Mouse (Mus musculus) kidney, embryonic 15.5 days (tissue): ENCODE measurements around the gene Rbfox1. TPM values are rescaled to one million over a fixed set of nuclear protein-coding genes. Genes with fewer than 3 reads are reported as not detected.
A peak's percentile ranks its signal among the peaks of the same experiment; 100 is the strongest.

Source experiments
- ATAC-seq: fragments of 200-750 bp; cut with Nextera tagmentation; replicated peaks from 2 replicates; pipeline ENCODE4 v1.8.0; 2017; ENCODE audit warnings: moderate TSS enrichment; ENCODE audit not compliant: low FRiP score
- H3K27ac ChIP-seq: fragments of 300-500 bp; sonication (generic); 2 replicates; pipeline ENCODE4 v1.5.1; 2015; ENCODE audit warnings: mild to moderate bottlenecking, inconsistent platforms
- H3K27me3 ChIP-seq: fragments of 300-500 bp; sonication (generic); 2 replicates; pipeline ENCODE4 v1.6.1; 2015; ENCODE audit warnings: inconsistent platforms
- H3K36me3 ChIP-seq: fragments of 300-500 bp; sonication (generic); 2 replicates; pipeline ENCODE4 v1.6.1; 2015; ENCODE audit warnings: inconsistent platforms
- H3K4me1 ChIP-seq: fragments of 300-500 bp; sonication (generic); 2 replicates; pipeline ENCODE4 v1.6.1; 2015; ENCODE audit warnings: inconsistent platforms
- H3K4me2 ChIP-seq: fragments of 300-500 bp; sonication (generic); 2 replicates; pipeline ENCODE4 v1.6.1; 2015; ENCODE audit warnings: moderate library complexity, mild to moderate bottlenecking, inconsistent platforms
- H3K4me3 ChIP-seq: fragments of 300-500 bp; sonication (generic); replicated peaks from 2 replicates; pipeline ENCODE4 v1.5.1; 2015; ENCODE audit warnings: mild to moderate bottlenecking, inconsistent platforms
- H3K9ac ChIP-seq: fragments of 300-500 bp; sonication (generic); 2 replicates; pipeline ENCODE4 v1.6.1; 2015; ENCODE audit warnings: mild to moderate bottlenecking, inconsistent platforms
- H3K9me3 ChIP-seq: fragments of 300-500 bp; sonication (generic); replicated peaks from 2 replicates; pipeline ENCODE4 v1.6.1; 2016; ENCODE audit warnings: inconsistent platforms
- WGBS: fragments of 180-500 bp; shearing (Covaris S2); methylation state at CpG from one replicate; pipeline ENCODE4 v1.1.7; 2015; ENCODE audit warnings: mixed read lengths; 5-methylcytosine and 5-hydroxymethylcytosine counted together
- polyA plus RNA-seq: library from polyadenylated mRNA; unstranded; fragments of >200 nt; fragmentation: Nextera tagmentation; extraction: Ambion mirVana; gene quantifications from 2 replicates; pipeline ENCODE4 v1.2.1, GENCODE M21; 2015

Rbfox1 gene
- polyA plus RNA-seq, 1 experiment from 2014 or later = 6.7 TPM

- Histone ChIP-seq H3K36me3 (no peaks in the 10 kb centered on the region), H3K27me3 (no peaks in the 10 kb centered on the region), H3K4me2 (no peak overlapping the region), H3K4me3 (no peak overlapping the region), H3K9ac (no peak overlapping the region), H3K9me3 (no peaks in the 10 kb centered on the region), H3K4me1 (no peaks in the 10 kb centered on the region), H3K27ac (no peak overlapping the region)
- no peak for ATAC-seq
- 47% methylated on average over 8 of the region's 8 CpGs for WGBS
These were observed 511.7 kb downstream of the Rbfox1 start for GRCm38 (mm10) chr16:6396676-6397409.

GRCm38 (mm10) chr16:6397635-6398034 is 512.5 kb downstream of the Rbfox1 start:
- Histone ChIP-seq H3K4me3 (no peak overlapping the region), H3K36me3 (no peaks in the 10 kb centered on the region), H3K4me2 (no peak overlapping the region), H3K27me3 (no peaks in the 10 kb centered on the region), H3K27ac (no peak overlapping the region), H3K9ac (no peak overlapping the region), H3K9me3 (no peaks in the 10 kb centered on the region), H3K4me1 (no peaks in the 10 kb centered on the region)
- ATAC-seq = no peak
- 92% methylated on average over 2 of the region's 2 CpGs for WGBS

- Histone ChIP-seq H3K9me3 (no peaks in the 10 kb centered on the region), H3K4me3 (no peak overlapping the region), H3K9ac (no peak overlapping the region), H3K27ac (no peak overlapping the region), H3K4me1 (no peaks in the 10 kb centered on the region), H3K4me2 (no peak overlapping the region), H3K36me3 (no peaks in the 10 kb centered on the region), H3K27me3 (no peaks in the 10 kb centered on the region)
- ATAC-seq = no peak
- whole genome bisulfite sequencing = 86% methylated on average over 3 of the region's 3 CpGs
These were observed 517.7 kb downstream of the Rbfox1 start for GRCm38 (mm10) chr16:6402816-6403215.

GRCm38 (mm10) chr16:6414846-6415245 is 529.7 kb downstream of the Rbfox1 start:
- no peaks in the 10 kb centered on the region for H3K36me3 ChIP-seq
- ATAC-seq = no peak
- H3K9me3 ChIP-seq = no peaks in the 10 kb centered on the region
- no peak overlapping the region for H3K4me3 ChIP-seq
- H3K4me2 ChIP-seq = no peak overlapping the region
- H3K4me1 ChIP-seq = no peaks in the 10 kb centered on the region
- H3K27me3 ChIP-seq = no peaks in the 10 kb centered on the region
- WGBS = 40% methylated on average over 2 of the region's 2 CpGs
- H3K27ac ChIP-seq = no peak overlapping the region
- H3K9ac ChIP-seq = no peak overlapping the region

- Histone ChIP-seq H3K9ac (no peak overlapping the region), H3K4me3 (no peak overlapping the region), H3K27ac (no peak overlapping the region), H3K36me3 (no peaks in the 10 kb centered on the region), H3K4me2 (no peak overlapping the region), H3K4me1 (no peaks in the 10 kb centered on the region), H3K9me3 (0 out of 2 replicates have a peak, but pooled peaks cover 2% of the 10 kb centered on the region), H3K27me3 (no peaks in the 10 kb centered on the region)
- ATAC-seq = no peak
- 75% methylated on average over 3 of the region's 3 CpGs for WGBS
These were observed 536.5 kb downstream of the Rbfox1 start for GRCm38 (mm10) chr16:6421623-6422145.

- H3K9ac ChIP-seq = no peak overlapping the region
- no peak overlapping the region for H3K4me3 ChIP-seq
- no peak overlapping the region for H3K27ac ChIP-seq
- H3K27me3 ChIP-seq = no peaks in the 10 kb centered on the region
- WGBS = 85% methylated on average over 4 of the region's 4 CpGs
- H3K4me1 ChIP-seq = no peaks in the 10 kb centered on the region
- 0 out of 2 replicates have a peak, but pooled peaks cover 2% of the 10 kb centered on the region for H3K9me3 ChIP-seq
- H3K36me3 ChIP-seq = no peaks in the 10 kb centered on the region
- ATAC-seq = no peak
- no peak overlapping the region for H3K4me2 ChIP-seq
These were observed 538.8 kb downstream of the Rbfox1 start for GRCm38 (mm10) chr16:6423878-6424409.

- H3K9ac ChIP-seq = no peak overlapping the region
- 0 out of 2 replicates have a peak, but pooled peaks cover 2% of the 10 kb centered on the region for H3K9me3 ChIP-seq
- H3K27ac ChIP-seq = no peak overlapping the region
- WGBS = 76% methylated on average over 2 of the region's 2 CpGs
- H3K36me3 ChIP-seq = no peaks in the 10 kb centered on the region
- no peaks in the 10 kb centered on the region for H3K4me1 ChIP-seq
- H3K4me2 ChIP-seq = no peak overlapping the region
- H3K27me3 ChIP-seq = no peaks in the 10 kb centered on the region
- no peak overlapping the region for H3K4me3 ChIP-seq
- ATAC-seq = no peak
These were observed 539.6 kb downstream of the Rbfox1 start for GRCm38 (mm10) chr16:6424738-6425137.

- no peak for ATAC-seq
- Histone ChIP-seq H3K4me3 (no peak overlapping the region), H3K36me3 (no peaks in the 10 kb centered on the region), H3K4me1 (no peaks in the 10 kb centered on the region), H3K4me2 (no peak overlapping the region), H3K27ac (no peak overlapping the region), H3K9me3 (no peaks in the 10 kb centered on the region), H3K27me3 (no peaks in the 10 kb centered on the region), H3K9ac (no peak overlapping the region)
- 76% methylated on average over 12 of the region's 12 CpGs for WGBS
These were observed 542.4 kb downstream of the Rbfox1 start for GRCm38 (mm10) chr16:6427292-6428281.

GRCm38 (mm10) chr16:6430981-6431380 is 545.8 kb downstream of the Rbfox1 start:
- no peak overlapping the region for H3K4me3 ChIP-seq
- H3K4me1 ChIP-seq = no peaks in the 10 kb centered on the region
- no peaks in the 10 kb centered on the region for H3K36me3 ChIP-seq
- H3K9me3 ChIP-seq = no peaks in the 10 kb centered on the region
- no peak for ATAC-seq
- H3K27ac ChIP-seq = no peak overlapping the region
- no peaks in the 10 kb centered on the region for H3K27me3 ChIP-seq
- H3K9ac ChIP-seq = no peak overlapping the region
- 88% methylated on average over 2 of the region's 2 CpGs for WGBS
- H3K4me2 ChIP-seq = no peak overlapping the region

- no peak for ATAC-seq
- H3K27me3 ChIP-seq = no peaks in the 10 kb centered on the region
- no peaks in the 10 kb centered on the region for H3K36me3 ChIP-seq
- no peak overlapping the region for H3K4me2 ChIP-seq
- H3K9me3 ChIP-seq = no peaks in the 10 kb centered on the region
- no peaks in the 10 kb centered on the region for H3K4me1 ChIP-seq
- WGBS = 58% methylated on average over 2 of the region's 2 CpGs
- no peak overlapping the region for H3K4me3 ChIP-seq
- H3K9ac ChIP-seq = no peak overlapping the region
- no peak overlapping the region for H3K27ac ChIP-seq
These were observed 551.3 kb downstream of the Rbfox1 start for GRCm38 (mm10) chr16:6436445-6436844.

- H3K9me3 ChIP-seq = no peaks in the 10 kb centered on the region
- WGBS = 27% methylated on average over 5 of the region's 5 CpGs
- H3K4me1 ChIP-seq = no peaks in the 10 kb centered on the region
- H3K4me3 ChIP-seq = no peak overlapping the region
- H3K27ac ChIP-seq = no peak overlapping the region
- H3K36me3 ChIP-seq = no peaks in the 10 kb centered on the region
- H3K4me2 ChIP-seq = peak overlapping the region; percentile 15; the same call in 1 of the 2 replicates
- no peaks in the 10 kb centered on the region for H3K27me3 ChIP-seq
- ATAC-seq = no peak
- H3K9ac ChIP-seq = no peak overlapping the region
These were observed 563.1 kb downstream of the Rbfox1 start for GRCm38 (mm10) chr16:6448250-6448649.

- Histone ChIP-seq H3K4me2 (no peak overlapping the region), H3K27ac (no peak overlapping the region), H3K4me1 (no peaks in the 10 kb centered on the region), H3K27me3 (no peaks in the 10 kb centered on the region), H3K4me3 (no peak overlapping the region), H3K9ac (no peak overlapping the region), H3K36me3 (no peaks in the 10 kb centered on the region), H3K9me3 (no peaks in the 10 kb centered on the region)
- no peak for ATAC-seq
- 71% methylated on average over 3 of the region's 3 CpGs for WGBS
These were observed 570.2 kb downstream of the Rbfox1 start for GRCm38 (mm10) chr16:6455349-6455748.
